Mouse (Mus musculus): ENCODE measurements around the gene Best2. TPM values are rescaled to one million over a fixed set of nuclear protein-coding genes. Genes with fewer than 3 reads are reported as not detected.

Gene Best2
- polyA plus RNA-seq, 1 experiment from 2014 or later, result not detected

GRCm38 (mm10) chr8:84985684-84986378 lies 28.5 kb downstream of the Best2 start:
- H3K4me1 ChIP-seq, result peaks cover 59% of the 10 kb centered on the region
- peaks cover 37% of the 10 kb centered on the region for H3K27me3 ChIP-seq (ENCODE audit: insufficient read depth, poor library complexity, severe bottlenecking)
- H3K36me3 ChIP-seq, result no peaks in the 10 kb centered on the region
- H3K27ac ChIP-seq, result peak overlapping the region; percentile 91
- H3K4me3 ChIP-seq, result peak overlapping the region; percentile 71
- H3K9me3 ChIP-seq, result no peaks in the 10 kb centered on the region
- peak; percentile 95 for DNase-seq (ENCODE audit: low spot score)
- under 1% methylated on average over 53 of the region's 53 CpGs for WGBS

DNA sequence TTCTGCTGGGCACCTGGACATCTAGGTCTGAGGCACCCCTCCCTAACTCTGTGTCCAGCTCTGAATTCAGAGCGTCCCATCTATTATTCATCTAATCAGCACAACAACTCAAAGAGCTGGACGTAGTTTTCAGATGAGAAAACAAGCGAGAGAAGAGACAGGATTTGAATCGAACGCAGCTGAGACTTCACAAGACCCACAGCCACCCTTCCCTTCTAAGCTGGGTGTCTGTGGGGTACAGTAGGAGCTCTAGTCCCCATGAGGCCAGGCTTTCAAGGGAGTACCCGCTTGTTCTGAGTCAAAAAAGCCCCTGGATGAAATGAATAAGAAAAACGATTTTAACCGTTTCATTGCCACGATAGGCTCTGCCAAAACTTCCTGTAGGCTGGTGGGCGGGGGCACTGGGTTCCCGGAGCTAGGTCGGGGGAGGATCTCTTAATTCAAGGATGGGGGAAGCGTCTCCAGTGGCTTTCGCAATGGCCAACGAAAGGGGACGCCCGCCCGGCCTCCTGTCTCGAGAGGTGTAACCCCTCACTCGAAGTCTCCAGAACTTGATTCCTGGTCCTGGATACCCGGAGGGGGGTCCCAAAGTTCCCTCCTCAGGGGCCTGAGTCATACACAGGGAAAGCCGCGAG lies 29.2 kb downstream of the Best2 start:
- H3K9me3 ChIP-seq, result no peaks in the 10 kb centered on the region
- H3K4me3 ChIP-seq, result peak overlapping the region; percentile 71
- H3K27me3 ChIP-seq (ENCODE audit: insufficient read depth, poor library complexity, severe bottlenecking), result peaks cover 44% of the 10 kb centered on the region
- H3K4me1 ChIP-seq, result peaks cover 63% of the 10 kb centered on the region
- 1% methylated on average over 23 of the region's 23 CpGs for WGBS
- peak overlapping the region; percentile 91 for H3K27ac ChIP-seq
- no peaks in the 10 kb centered on the region for H3K36me3 ChIP-seq
- no peak for DNase-seq (ENCODE audit: low spot score)

DNA sequence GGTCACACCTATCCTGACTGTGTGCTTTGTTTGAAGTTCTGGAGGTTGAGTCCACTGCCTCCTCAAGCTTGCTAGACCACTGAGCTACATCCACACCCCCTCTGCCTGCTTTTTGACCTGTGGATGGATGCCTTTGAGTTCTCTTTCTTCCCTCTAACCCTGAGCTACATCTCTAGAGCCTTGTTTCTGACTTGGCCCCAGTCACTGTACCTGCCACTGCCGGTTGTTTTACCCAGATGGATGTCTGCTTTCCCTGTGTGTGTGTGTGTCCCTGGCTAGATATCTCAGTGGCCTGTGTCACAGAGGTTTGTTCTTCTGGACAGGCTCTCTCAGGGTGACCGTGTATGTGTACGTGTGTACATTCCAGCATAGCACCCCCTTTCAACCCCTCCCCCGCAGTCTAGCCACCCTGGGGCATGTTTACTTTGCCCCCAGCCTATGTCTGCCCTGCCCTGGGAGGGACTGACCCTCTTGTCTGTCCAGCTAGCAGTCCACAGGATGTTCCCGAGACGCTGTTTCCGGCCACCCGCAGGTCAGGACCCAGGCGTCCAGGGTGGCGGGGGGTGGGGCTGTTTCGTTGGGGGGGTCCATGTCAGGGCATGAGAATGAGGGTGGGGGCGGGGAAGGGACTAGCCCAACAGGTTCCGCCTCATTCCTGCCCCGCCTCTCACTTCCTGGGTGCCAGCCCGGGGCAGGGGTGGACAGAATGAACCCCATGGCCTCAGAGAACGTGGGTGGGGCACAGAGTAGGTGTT lies 29.9 kb downstream of the Best2 start:
- peaks cover 69% of the 10 kb centered on the region for H3K4me1 ChIP-seq
- DNase-seq (ENCODE audit: low spot score), result peak; percentile 76
- WGBS, result 9% methylated on average over 16 of the region's 16 CpGs
- H3K9me3 ChIP-seq, result no peaks in the 10 kb centered on the region
- peak overlapping the region; percentile 71 for H3K4me3 ChIP-seq
- H3K27ac ChIP-seq, result peak overlapping the region; percentile 91
- peaks cover 48% of the 10 kb centered on the region for H3K27me3 ChIP-seq (ENCODE audit: insufficient read depth, poor library complexity, severe bottlenecking)
- no peaks in the 10 kb centered on the region for H3K36me3 ChIP-seq

GRCm38 (mm10) chr8:84982499-84983011 lies 31.8 kb downstream of the Best2 start:
- peak; percentile 70 for DNase-seq (ENCODE audit: low spot score)
- peaks cover 82% of the 10 kb centered on the region for H3K4me1 ChIP-seq
- no peaks in the 10 kb centered on the region for H3K9me3 ChIP-seq
- peak overlapping the region; percentile 31; the same call in 1 of the 2 replicates for H3K27ac ChIP-seq
- H3K4me3 ChIP-seq, result no peak overlapping the region
- H3K36me3 ChIP-seq, result no peaks in the 10 kb centered on the region
- H3K27me3 ChIP-seq (ENCODE audit: insufficient read depth, poor library complexity, severe bottlenecking), result peaks cover 40% of the 10 kb centered on the region
- 52% methylated on average over 3 of the region's 3 CpGs for WGBS

DNA sequence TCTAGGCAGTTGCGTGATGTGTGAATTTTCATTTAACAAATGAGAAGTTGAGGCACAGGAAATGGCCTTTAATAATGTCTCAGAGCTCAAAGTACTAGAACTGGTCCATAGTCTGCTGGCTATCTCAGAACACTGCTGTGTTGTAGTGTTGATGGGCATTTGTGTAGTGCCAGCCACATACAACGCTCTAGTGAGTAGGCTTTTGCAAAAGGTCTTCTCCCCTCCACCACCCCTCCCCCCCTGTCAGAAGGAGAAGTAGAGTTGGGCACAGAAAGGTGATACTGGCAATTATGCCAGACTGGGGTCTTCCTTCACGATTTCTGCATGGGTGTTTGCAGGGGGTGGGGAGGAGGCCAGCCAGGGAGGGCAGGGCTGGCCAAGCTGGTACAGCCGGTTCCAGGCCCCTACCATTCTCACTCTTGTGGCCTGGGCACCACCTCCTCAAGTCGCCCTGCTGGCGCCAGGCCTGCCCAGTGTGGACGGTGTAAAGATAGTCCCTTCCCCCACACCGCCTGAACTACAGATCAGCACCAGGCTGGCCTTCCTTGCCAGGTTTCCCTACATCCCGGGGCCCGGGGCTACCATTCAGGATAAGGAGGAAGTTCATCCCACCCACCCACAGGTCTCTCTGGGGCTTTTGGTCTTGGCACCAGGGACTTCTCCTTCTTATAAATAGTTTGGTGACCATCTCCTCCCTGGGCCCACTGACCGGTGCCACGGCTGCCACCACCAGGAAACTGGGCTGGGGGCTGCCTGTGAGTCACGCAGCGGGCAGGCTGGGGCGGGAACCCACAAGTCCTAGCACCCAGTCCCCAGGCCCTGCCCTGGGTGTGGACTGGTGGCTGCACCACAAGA lies 32.5 kb downstream of the Best2 start:
- H3K36me3 ChIP-seq, result no peaks in the 10 kb centered on the region
- peaks cover 89% of the 10 kb centered on the region for H3K4me1 ChIP-seq
- no peak overlapping the region for H3K4me3 ChIP-seq
- peak overlapping the region; percentile 39; the same call in 1 of the 2 replicates for H3K27ac ChIP-seq
- WGBS, result 77% methylated on average over 15 of the region's 15 CpGs
- H3K9me3 ChIP-seq, result no peaks in the 10 kb centered on the region
- DNase-seq (ENCODE audit: low spot score), result no peak
- peaks cover 44% of the 10 kb centered on the region for H3K27me3 ChIP-seq (ENCODE audit: insufficient read depth, poor library complexity, severe bottlenecking)

GRCm38 (mm10) chr8:84980622-84981358 lies 33.5 kb downstream of the Best2 start:
- Histone ChIP-seq H3K4me1 (peaks cover 90% of the 10 kb centered on the region), H3K4me3 (peak overlapping the region; percentile 75), H3K27ac (peak overlapping the region; percentile 83), H3K9me3 (no peaks in the 10 kb centered on the region), H3K36me3 (no peaks in the 10 kb centered on the region), H3K27me3 (ENCODE audit: insufficient read depth, poor library complexity, severe bottlenecking) (peaks cover 41% of the 10 kb centered on the region)
- WGBS, result 33% methylated on average over 11 of the region's 11 CpGs
- no peak for DNase-seq (ENCODE audit: low spot score)

GRCm38 (mm10) chr8:84979599-84980421 lies 34.5 kb downstream of the Best2 start:
- Histone ChIP-seq H3K27me3 (ENCODE audit: insufficient read depth, poor library complexity, severe bottlenecking) (peaks cover 40% of the 10 kb centered on the region), H3K36me3 (0 out of 2 replicates have a peak, but pooled peaks cover 4% of the 10 kb centered on the region), H3K4me1 (peaks cover 89% of the 10 kb centered on the region), H3K4me3 (peak overlapping the region; percentile 75), H3K9me3 (no peaks in the 10 kb centered on the region), H3K27ac (peak overlapping the region; percentile 83)
- peak; percentile 96 for DNase-seq (ENCODE audit: low spot score)
- 3% methylated on average over 42 of the region's 42 CpGs for WGBS

GRCm38 (mm10) chr8:84978248-84978940 lies 35.9 kb downstream of the Best2 start, which contains the start of gene Junb:
Junb (minus strand) TSS chr8:84978718.
- peak within 1 kb of the TSS; percentile 75 for H3K4me3 ChIP-seq
- peaks cover 36% of the 10 kb centered on the region for H3K27me3 ChIP-seq (ENCODE audit: insufficient read depth, poor library complexity, severe bottlenecking)
- peaks cover 16% of the 10 kb centered on the region for H3K36me3 ChIP-seq
- peak within 1 kb of the TSS; percentile 90 for H3K27ac ChIP-seq
- H3K4me1 ChIP-seq, result peaks cover 77% of the 10 kb centered on the region
- WGBS, result under 1% methylated on average over 63 of the region's 63 CpGs
- DNase-seq (ENCODE audit: low spot score), result peak; percentile 96
- no peaks in the 10 kb centered on the region for H3K9me3 ChIP-seq

- DNase-seq (ENCODE audit: low spot score), result peak; percentile 89
- Histone ChIP-seq H3K27me3 (ENCODE audit: insufficient read depth, poor library complexity, severe bottlenecking) (peaks cover 36% of the 10 kb centered on the region), H3K9me3 (no peaks in the 10 kb centered on the region), H3K4me3 (peak overlapping the region; percentile 75), H3K4me1 (peaks cover 75% of the 10 kb centered on the region), H3K36me3 (peaks cover 24% of the 10 kb centered on the region), H3K27ac (peak overlapping the region; percentile 90)
- WGBS, result under 1% methylated on average over 70 of the region's 70 CpGs
Measured at GRCm38 (mm10) chr8:84977435-84978247, 36.7 kb downstream of the Best2 start.
